Mouse (Mus musculus) gastrocnemius, adult 18-20 months (tissue): ENCODE measurements around the gene Abhd15. TPM values are rescaled to one million over a fixed set of nuclear protein-coding genes. Genes with fewer than 3 reads are reported as not detected.

Source experiments
- DNase-seq: peaks from one replicate; pipeline ENCODE4 v3.0.0; 2021; ENCODE audit warnings: low spot score
- total RNA-seq, 2 experiments: library from RNA; stranded (reverse); gene quantifications; 2 replicates each; pipeline ENCODE4 v1.2.3; 2021

The Abhd15 gene
- total RNA-seq, 2 experiments from 2014 or later: 0.43 to 0.87 TPM

GRCm38 (mm10) chr11:77493512-77494343, 21.2 kb upstream of the Abhd15 start, which contains the start of gene Git1:
Gene Git1 (plus strand): TSS chr11:77493562.
- no peak for DNase-seq

GRCm38 (mm10) chr11:77494344-77494676, 20.6 kb upstream of the Abhd15 start:
- DNase-seq: no peak

- DNase-seq: no peak
Measured at GRCm38 (mm10) chr11:77494782-77495181, 20.1 kb upstream of the Abhd15 start.

GRCm38 (mm10) chr11:77495507-77495906, 19.4 kb upstream of the Abhd15 start:
- DNase-seq: no peak

GRCm38 (mm10) chr11:77497341-77497756, 17.6 kb upstream of the Abhd15 start:
- DNase-seq: peak; percentile 64

GRCm38 (mm10) chr11:77497851-77498250, 17.1 kb upstream of the Abhd15 start:
- DNase-seq: no peak

- DNase-seq: no peak
Measured at GRCm38 (mm10) chr11:77498261-77499139, 16.4 kb upstream of the Abhd15 start.

- no peak for DNase-seq
Measured at GRCm38 (mm10) chr11:77499354-77499753, 15.6 kb upstream of the Abhd15 start.

GRCm38 (mm10) chr11:77500361-77501325, 14.3 kb upstream of the Abhd15 start:
- DNase-seq: no peak

- peak; percentile 86 for DNase-seq
Measured at GRCm38 (mm10) chr11:77501392-77501791, 13.5 kb upstream of the Abhd15 start.

- no peak for DNase-seq
Measured at GRCm38 (mm10) chr11:77501971-77502370, 12.9 kb upstream of the Abhd15 start.

- no peak for DNase-seq
Measured at GRCm38 (mm10) chr11:77502481-77502880, 12.4 kb upstream of the Abhd15 start.

- DNase-seq: no peak
Measured at GRCm38 (mm10) chr11:77503511-77503910, 11.4 kb upstream of the Abhd15 start.

- DNase-seq: no peak
Measured at GRCm38 (mm10) chr11:77504377-77504776, 10.5 kb upstream of the Abhd15 start.

- DNase-seq: no peak
Measured at GRCm38 (mm10) chr11:77505291-77505980, 9.5 kb upstream of the Abhd15 start.

GRCm38 (mm10) chr11:77506273-77506672, 8.6 kb upstream of the Abhd15 start:
- no peak for DNase-seq

GRCm38 (mm10) chr11:77506941-77507340, 8.0 kb upstream of the Abhd15 start:
- DNase-seq: no peak

GRCm38 (mm10) chr11:77507426-77507825, 7.5 kb upstream of the Abhd15 start:
- no peak for DNase-seq

GRCm38 (mm10) chr11:77508068-77509021, 6.6 kb upstream of the Abhd15 start:
- peak; percentile 74 for DNase-seq
